Mouse (Mus musculus): ENCODE results near the gene Ttl.

The Ttl gene

DNA sequence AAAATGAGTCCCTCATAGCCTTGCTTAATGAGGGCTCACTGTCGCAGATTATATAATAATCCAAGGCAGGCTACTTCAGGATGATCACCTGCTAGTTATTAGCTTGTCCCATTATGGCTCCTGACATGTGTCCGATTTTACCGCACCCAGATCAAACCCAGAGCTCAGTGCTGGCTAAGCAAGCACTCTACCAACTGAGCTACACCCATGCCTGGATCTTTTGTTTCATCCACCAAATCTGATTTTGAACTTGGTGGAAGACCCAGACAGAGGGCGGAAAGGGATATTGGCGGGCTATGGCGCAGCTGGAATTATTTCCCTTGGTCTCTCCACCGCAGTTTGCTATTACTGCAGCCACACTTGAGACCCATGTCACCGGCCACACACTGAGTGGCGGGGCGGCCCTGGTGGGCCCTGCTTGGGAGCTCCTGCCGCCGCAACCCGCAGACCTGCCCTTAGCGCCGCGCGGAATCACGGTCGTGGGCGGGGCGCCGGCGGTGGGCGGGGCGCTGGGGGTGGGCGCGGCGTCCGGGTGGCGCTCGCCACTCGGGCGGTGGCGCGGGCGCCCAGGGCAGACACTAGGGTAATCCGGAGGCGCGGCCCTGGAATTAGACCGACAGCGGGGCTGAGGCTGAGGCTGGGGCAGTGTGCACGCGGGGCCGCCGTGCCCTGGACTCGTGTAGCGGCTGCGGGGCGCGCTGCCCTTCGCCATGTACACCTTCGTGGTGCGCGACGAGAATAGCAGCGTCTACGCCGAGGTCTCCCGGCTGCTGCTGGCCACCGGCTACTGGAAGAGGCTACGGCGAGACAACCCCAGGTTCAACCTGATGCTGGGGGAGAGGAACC, at the start of gene Ttl:
TSS of gene Ttl (plus strand) at position 506 of the 846 bp plus-strand sequence.
- peak; percentile 83 to 91 for DNase-seq

GRCm38 (mm10) chr2:129020106-129020505, 45.6 kb upstream of the Ttl start:
- DNase-seq, result no peak

- DNase-seq, result no peak
These were observed 40.9 kb upstream of the Ttl start for GRCm38 (mm10) chr2:129024820-129025219.

DNA sequence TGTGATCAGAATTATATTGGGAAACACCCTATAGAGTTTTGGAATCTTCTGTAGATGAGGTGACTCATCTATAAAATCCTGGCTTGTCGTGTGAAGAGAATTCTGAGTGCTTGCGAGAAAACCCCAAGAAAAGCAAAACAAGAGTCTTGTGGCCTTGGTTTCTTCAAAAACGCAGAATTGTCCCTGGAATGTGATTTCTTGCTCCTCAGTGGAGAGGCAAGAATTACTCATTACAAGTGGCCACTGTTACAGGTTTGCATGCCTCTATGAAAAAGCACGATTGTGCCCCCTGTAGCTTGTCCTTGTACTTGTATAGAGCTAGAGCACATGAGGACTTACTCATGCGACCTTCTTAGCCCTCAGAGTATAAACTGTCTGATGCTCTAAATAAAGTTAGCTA, 30.4 kb upstream of the Ttl start:
- no peak for DNase-seq

DNA sequence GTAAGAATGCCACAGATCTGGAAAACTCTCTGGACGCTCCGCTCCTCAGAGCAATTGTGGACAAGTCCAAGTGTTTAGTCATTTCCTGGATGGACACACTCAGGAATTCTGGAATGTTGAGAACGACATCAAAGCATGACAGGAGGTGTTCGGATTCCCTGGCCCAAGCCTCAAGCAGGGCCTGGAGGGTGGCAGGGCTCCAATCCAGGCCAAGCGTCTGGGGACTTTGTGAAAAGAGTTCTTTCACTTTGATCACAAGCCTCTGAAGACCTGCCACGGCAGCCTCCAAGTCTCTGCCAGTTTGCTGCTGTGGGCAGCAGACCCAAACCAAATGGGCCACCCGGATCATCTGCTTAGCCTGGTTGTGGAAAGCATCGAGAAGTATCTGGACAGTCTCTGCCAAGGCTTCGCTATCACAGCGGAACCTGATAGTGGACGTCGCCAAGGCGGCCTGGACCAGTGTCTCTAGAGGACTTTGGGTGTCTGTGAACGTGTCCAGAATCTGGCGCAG, 27.3 kb upstream of the Ttl start:
- peak in 1 of 2 experiments; percentile 6 for DNase-seq

DNA sequence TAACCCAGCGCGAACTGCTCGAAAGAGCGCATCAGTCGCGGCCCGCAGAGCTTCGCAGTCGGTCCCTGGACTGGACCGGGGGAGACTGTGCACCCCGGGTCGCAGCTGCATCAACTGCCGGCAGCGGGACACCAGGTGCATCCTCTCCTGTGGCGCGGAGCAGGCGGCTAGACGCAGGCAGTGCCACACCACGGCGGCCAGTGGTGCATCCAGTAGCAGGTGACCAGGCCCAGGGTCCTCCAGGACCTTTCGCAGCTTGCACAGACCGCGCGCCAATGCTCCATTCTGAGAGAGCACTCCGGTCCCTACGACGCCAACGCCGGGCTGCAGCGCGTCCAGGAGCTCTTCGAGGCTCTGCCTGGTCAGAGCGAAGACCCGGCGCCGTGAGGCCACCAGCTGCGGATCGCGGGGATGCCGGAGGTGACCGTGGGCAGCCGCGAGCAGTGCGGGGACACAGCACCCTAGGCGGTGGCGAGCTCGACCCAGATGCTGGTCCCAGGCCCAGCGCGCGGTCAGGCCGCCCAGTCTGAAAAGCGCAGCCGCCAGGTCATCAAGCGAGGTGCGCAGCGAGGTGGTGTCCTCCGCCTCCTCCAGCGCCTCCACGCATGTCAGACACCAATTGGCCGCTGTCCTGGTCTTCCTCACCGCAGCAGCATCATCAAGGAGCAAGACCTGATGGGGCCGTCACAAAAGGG, 26.7 kb upstream of the Ttl start:
- peak in 1 of 2 experiments; percentile 26 for DNase-seq

GRCm38 (mm10) chr2:129040567-129040966, 25.2 kb upstream of the Ttl start:
- peak in 1 of 2 experiments; percentile 52 for DNase-seq

- no peak for DNase-seq
These were observed 19.4 kb upstream of the Ttl start for GRCm38 (mm10) chr2:129046172-129046845.

DNA sequence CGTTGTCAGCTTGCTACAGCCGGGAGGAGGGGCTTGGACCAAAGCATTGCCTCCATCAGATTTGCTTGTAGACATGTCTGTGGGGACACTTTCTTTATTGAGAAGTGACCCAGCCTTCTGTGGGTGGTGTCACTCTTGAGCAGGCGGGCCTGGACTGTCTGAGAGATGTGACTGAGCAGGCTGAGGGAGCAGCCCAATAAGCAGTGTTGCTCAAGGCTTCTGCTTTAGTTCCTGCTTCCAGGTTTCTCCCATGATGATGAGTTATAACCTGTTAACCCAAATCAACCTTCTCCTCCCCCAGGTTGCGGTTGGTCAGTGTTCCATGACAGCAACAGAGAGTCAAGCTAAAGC, 18.9 kb upstream of the Ttl start:
- no peak for DNase-seq

DNA sequence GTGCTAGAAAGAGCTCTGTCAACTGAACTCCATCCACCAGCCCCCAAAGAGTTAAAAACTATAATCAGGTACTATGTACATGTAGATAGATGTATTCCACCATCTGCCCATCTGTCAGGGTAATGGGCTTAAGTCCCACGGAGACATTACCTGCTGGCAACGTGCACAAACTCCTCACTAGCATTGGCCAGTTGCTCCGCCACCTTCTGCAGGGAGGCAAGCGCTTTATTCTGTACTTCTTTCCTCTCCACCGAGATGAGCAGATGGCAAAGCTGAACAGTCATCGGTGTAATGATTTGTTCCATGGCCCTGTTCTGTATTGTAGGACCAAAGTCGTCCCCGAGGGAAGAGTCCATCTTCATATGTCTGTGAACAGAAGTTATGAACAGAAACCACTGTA, 17.9 kb upstream of the Ttl start, which contains the start of gene Vinac1:
TSS of gene Vinac1 (minus strand) at position 362 of the 400 bp plus-strand sequence.
- DNase-seq, result no peak

GRCm38 (mm10) chr2:129052451-129052983, 13.2 kb upstream of the Ttl start:
- no peak for DNase-seq

DNA sequence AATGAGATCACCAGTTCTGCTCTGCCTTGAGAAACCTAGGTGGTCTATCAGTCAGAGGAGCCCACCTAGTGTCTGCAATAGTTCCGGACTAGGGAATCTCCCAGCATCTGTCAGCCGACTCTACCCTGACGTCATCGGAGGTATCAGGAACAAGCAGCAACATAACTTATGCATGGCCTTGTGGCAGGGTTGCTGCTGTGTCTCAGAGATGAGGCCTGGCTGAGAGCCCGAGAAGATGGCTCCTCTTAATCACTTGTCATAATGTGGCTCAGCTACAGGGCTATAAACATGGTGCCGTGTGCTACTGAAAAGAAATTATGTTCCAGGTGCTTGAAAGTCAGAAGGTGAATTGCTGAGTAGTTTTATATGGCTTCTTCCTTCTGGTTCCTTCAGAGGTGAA, 10.0 kb upstream of the Ttl start:
- no peak for DNase-seq

GRCm38 (mm10) chr2:129056597-129056996, 9.1 kb upstream of the Ttl start:
- DNase-seq, result peak in 1 of 2 experiments; percentile 54

- no peak for DNase-seq
These were observed 8.5 kb upstream of the Ttl start for GRCm38 (mm10) chr2:129057256-129057655.

GRCm38 (mm10) chr2:129057920-129058361, 7.8 kb upstream of the Ttl start:
- no peak for DNase-seq

GRCm38 (mm10) chr2:129061456-129062059, 4.2 kb upstream of the Ttl start:
- DNase-seq, result no peak

DNA sequence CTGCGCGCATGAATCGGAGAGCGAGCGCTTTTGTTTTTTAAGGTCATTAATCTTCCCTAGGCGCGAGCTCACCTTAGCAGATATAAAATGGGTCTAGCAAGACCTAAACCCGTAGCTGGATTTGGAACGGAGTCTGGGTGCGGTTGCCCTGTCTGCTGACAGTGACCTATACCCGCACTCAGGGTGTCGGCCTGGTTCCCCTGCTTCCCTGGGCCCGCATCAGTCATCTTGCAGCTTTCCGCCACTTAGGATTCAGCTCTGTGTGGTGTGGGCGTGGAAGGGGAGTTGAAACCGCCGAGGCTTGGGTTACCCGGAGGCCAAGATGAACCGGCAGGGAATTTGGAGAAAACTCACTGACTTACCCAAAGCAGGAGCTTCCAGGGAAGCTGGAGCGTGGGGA, 584 bp downstream of the Ttl start:
- peak; percentile 40 to 57 for DNase-seq

- no peak for DNase-seq
These were observed 4.6 kb downstream of the Ttl start for GRCm38 (mm10) chr2:129070296-129070695.

DNA sequence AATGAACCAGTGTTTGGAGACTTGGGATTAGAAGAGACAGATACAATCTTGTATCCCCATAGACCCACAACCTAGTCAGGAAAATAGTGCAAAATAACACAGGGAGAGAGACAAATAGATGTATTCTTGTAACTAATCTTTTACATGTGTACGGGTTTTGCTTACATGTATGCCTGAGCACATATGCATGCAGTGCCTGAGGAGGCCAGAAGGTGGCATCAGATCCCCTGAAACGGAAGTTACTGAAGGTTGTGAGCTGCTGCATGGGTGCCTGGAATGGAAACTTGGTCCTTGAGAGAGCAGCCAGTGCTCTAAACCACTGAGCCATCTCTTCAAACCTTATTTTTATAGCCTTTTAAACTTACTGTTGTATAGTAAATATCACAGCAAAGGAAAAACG, 12.6 kb downstream of the Ttl start:
- DNase-seq, result peak; percentile 15 to 46

- no peak for DNase-seq
These were observed 13.5 kb downstream of the Ttl start for GRCm38 (mm10) chr2:129079194-129079593.

DNA sequence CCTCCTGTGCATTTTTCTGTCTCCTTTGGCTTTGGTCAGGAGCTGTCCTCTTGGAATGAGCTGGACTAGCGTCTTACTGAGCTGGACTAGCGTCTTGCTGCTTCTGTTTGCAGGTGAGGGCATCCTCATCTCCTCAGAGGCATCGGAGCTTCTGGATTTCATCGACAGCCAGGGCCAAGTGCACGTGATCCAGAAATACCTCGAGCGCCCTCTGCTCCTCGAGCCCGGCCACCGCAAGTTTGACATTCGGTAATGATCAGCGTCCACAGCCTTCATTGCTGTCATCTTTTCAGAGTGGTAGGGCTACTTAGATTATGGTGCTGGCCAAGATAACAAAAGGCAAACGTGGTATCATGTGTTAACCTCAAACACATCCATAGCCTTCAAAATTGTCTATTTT, 15.4 kb downstream of the Ttl start:
- peak in 1 of 2 experiments; percentile 24 for DNase-seq

GRCm38 (mm10) chr2:129083514-129083913, 17.8 kb downstream of the Ttl start:
- DNase-seq, result no peak

All from kidney, postnatal 36 days (tissue).